Mouse (Mus musculus) bone marrow, adult 2 months (tissue): ENCODE data around the gene Eif3j1. TPM values are rescaled to one million over a fixed set of nuclear protein-coding genes. Genes with fewer than 3 reads are reported as not detected.

Experiments used
- H3K27ac ChIP-seq: fragments of 200-500 bp; 2 replicates; pipeline ENCODE4 v1.5.1; 2012; ENCODE audit warnings: low read depth, mild to moderate bottlenecking, control low read depth, inconsistent platforms, low read length; ENCODE audit not compliant: control insufficient read depth, poor library complexity, insufficient read depth
- H3K4me1 ChIP-seq: fragments of 200-500 bp; 2 replicates; pipeline ENCODE4 v1.6.1; 2011; ENCODE audit warnings: low read length; ENCODE audit not compliant: control insufficient read depth, insufficient read depth
- H3K4me3 ChIP-seq: fragments of 200-500 bp; replicated peaks from 2 replicates; pipeline ENCODE3; 2011; ENCODE audit warnings: mild to moderate bottlenecking, low read depth, low read length, control low read depth; ENCODE audit not compliant: control insufficient read depth
- CTCF ChIP-seq: fragments of 200-500 bp; IDR thresholded peaks from 2 replicates; pipeline ENCODE4 v1.5.1; 2011; ENCODE audit warnings: low read length, control low read depth; ENCODE audit not compliant: control insufficient read depth, insufficient read depth
- POLR2A ChIP-seq: fragments of 200-500 bp; IDR thresholded peaks from 2 replicates; pipeline ENCODE4 v1.6.1; 2011; ENCODE audit warnings: low read depth, mild to moderate bottlenecking, control low read depth, low read length, borderline replicate concordance; ENCODE audit not compliant: control insufficient read depth
- WGBS: fragments of 180-500 bp; shearing (Covaris S2); methylation state at CpG from one replicate; pipeline ENCODE4 v1.1.7; 2018; 5-methylcytosine and 5-hydroxymethylcytosine counted together
- polyA plus RNA-seq: library from polyadenylated mRNA; stranded (reverse); fragments of >200 nt; gene quantifications from 2 replicates; pipeline ENCODE4 v1.2.4, GENCODE M21; 2011; ENCODE audit warnings: low replicate concordance; ENCODE audit not compliant: missing spikeins, insufficient read depth, insufficient read length

Eif3j1 gene
- polyA plus RNA-seq, 1 experiment: 12.0 TPM

DNA sequence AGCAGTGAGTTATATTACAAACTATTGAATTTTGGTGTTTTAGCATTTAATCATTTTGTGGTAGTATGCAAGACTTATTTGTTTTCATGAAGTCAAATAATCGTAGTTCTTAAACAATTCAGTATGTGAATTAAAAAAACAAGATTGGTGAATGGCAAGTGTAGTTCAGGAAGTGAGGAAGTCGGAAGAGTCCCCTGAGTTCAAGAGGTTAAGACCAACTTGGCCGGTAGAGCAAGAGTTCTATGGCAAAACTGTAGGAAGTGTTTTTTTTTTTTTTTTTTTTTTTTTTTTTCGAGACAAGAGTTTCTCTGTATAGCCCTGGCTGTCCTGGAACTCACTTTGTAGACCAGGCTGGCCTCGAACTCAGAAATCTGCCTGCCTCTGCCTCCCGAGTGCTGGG, 3.6 kb downstream of the Eif3j1 start:
- TF ChIP-seq CTCF (no peak), POLR2A (no peak)
- 58% methylated on average over 6 of the region's 6 CpGs for WGBS
- no peaks in the 10 kb centered on the region; the same call in 1 of the 2 replicates for H3K4me1 ChIP-seq
- no peak overlapping the region for H3K27ac ChIP-seq
- no peak overlapping the region for H3K4me3 ChIP-seq

- Histone ChIP-seq H3K4me3 (no peak overlapping the region), H3K4me1 (no peaks in the 10 kb centered on the region; the same call in 1 of the 2 replicates), H3K27ac (no peak overlapping the region)
- TF ChIP-seq POLR2A (no peak), CTCF (no peak)
- WGBS: 70% methylated on average over 3 of the region's 3 CpGs
These were observed 7.7 kb downstream of the Eif3j1 start for GRCm38 (mm10) chr2:122036064-122036463.

DNA sequence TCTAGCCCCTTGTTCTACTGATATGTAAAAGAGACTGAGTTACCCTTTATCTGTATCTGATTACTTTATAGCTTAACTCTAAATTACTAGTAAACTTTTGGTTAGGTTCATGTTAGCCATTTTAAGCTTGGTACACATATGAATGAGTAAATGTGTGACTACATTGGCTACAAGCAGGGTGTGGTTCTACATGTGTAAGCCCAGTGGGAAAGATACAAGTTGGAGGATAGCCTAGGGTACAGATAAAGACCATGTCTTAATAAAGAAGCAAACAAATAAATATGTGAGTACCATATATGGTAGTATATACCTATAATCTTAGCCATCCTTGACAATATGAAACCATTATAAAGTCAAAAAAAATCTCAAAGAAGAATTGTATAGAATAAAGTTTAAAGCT, 15.6 kb downstream of the Eif3j1 start:
- Histone ChIP-seq H3K4me1 (no peaks in the 10 kb centered on the region), H3K27ac (no peak overlapping the region), H3K4me3 (no peak overlapping the region)
- TF ChIP-seq POLR2A (no peak), CTCF (no peak)

- no peak overlapping the region for H3K27ac ChIP-seq
- TF ChIP-seq CTCF (no peak), POLR2A (no peak)
- whole genome bisulfite sequencing: 83% methylated on average over 11 of the region's 11 CpGs
- H3K4me1 ChIP-seq: no peaks in the 10 kb centered on the region
- no peak overlapping the region for H3K4me3 ChIP-seq
These were observed 31.2 kb downstream of the Eif3j1 start for GRCm38 (mm10) chr2:122059365-122060115.

DNA sequence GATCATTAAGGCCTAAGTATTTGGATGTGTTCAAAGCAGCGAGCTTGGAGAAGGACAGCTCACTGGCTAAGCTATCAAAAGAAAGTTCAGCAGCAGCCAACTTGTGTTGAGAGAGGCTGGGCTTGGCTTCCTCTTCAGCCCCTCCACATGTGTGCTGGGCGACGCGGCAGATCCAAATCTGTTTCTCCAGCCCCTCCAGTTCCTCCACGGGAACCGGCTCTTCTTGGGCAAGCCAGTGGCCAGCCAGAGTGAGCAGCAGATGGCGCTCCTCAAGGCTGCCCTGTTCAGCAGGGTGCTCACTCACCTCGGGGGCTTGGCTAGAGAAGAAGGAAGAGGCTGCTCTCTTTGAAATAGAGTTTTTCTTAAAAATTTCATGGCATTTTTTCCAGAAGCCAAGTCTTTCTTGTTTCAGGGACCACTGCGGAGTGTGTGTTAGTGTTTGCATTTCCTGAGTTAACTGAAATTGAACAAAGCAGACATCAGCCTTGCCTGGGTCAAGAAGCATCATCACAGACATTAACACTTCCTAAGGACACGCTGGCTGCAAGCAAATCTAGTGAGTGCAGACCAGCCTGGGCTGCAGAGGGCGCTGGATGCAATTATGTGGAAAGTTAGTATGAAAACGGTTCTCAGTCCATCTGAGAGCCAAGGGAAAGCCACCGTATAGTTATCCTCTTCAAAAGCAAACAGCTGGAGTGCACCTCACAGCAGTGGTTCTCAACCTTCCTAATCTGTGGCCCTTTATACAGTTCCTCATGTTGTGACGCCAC, 37.0 kb downstream of the Eif3j1 start:
- Histone ChIP-seq H3K4me1 (no peaks in the 10 kb centered on the region), H3K4me3 (no peak overlapping the region), H3K27ac (no peak overlapping the region)
- TF ChIP-seq POLR2A (no peak), CTCF (peak; percentile 18; the same call in 1 of the 2 replicates)
- WGBS: 48% methylated on average over 14 of the region's 14 CpGs

DNA sequence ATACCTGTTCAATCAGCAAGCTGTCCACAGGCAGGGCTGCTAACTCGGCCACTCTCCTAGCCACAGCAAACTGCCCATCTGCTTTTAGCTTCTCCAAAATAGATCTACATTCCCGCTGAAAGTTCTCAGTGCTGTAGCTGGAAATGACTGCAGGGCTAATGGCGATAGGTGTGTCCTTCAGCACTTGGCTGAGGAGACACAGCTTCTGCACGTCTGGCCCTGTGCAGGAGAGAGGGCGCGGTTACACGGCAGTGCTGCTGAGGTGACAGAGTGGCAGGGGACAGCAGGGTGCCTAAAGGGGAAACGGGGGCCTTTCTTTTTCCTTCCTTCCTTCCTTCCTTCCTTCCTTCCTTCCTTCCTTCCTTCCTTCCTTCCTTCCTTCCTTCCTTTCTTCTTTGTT, 37.9 kb downstream of the Eif3j1 start:
- no peaks in the 10 kb centered on the region; the same call in 1 of the 2 replicates for H3K4me1 ChIP-seq
- no peak overlapping the region for H3K4me3 ChIP-seq
- no peak for TF ChIP-seq CTCF
- no peak for TF ChIP-seq POLR2A
- H3K27ac ChIP-seq: no peak overlapping the region
- WGBS: 74% methylated on average over 8 of the region's 8 CpGs

GRCm38 (mm10) chr2:122069144-122069912, 41.0 kb downstream of the Eif3j1 start:
- Histone ChIP-seq H3K4me1 (no peaks in the 10 kb centered on the region; the same call in 1 of the 2 replicates), H3K4me3 (no peak overlapping the region), H3K27ac (no peak overlapping the region)
- 80% methylated on average over 6 of the region's 6 CpGs for WGBS
- TF ChIP-seq CTCF: no peak
- TF ChIP-seq POLR2A: no peak

GRCm38 (mm10) chr2:122069922-122070321, 41.6 kb downstream of the Eif3j1 start:
- 17% methylated on average over 5 of the region's 5 CpGs for WGBS
- TF ChIP-seq CTCF (peak; percentile 62), POLR2A (no peak)
- H3K27ac ChIP-seq: no peak overlapping the region
- no peak overlapping the region for H3K4me3 ChIP-seq
- H3K4me1 ChIP-seq: no peaks in the 10 kb centered on the region; the same call in 1 of the 2 replicates
